Mouse (Mus musculus) neutrophil, adult 59 days (primary cell): ENCODE results near the gene Gm13088. TPM values are rescaled to one million over a fixed set of nuclear protein-coding genes. Genes with fewer than 3 reads are reported as not detected.

ENCODE experiments used
- total RNA-seq, 2 experiments: library from RNA; stranded (reverse); gene quantifications; 1 replicate in 1 of 2; 2 replicates in 1 of 2; pipeline ENCODE4 v1.2.4; 2023

Gm13088 gene
- not detected for total RNA-seq

DNA sequence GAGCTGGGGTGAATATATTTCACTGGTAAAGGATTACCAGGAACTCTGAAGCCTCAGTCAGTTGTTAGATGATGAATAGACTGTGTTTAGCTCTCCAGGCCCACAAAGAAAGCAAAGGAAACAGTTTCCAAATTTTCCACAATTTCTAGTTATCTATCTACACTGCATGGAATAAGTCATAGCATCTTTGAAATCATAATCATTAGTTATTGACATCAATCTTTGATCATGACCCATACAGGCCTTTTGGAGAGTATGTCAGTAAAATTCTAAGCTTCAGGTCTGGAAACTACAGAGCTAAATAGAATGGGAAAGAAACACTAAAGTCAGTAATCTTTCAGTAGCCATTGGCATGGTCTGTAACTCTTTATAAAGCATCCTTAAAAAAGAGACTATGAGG, at the start of gene Gm13088:
Gene Gm13088 (minus strand): TSS at position 101 of the 400 bp plus-strand sequence.

GRCm38 (mm10) chr4:143702611-143703010, 45.6 kb upstream of the Gm13088 start, which contains the start of gene Gm13089:
Gm13089 (minus strand) TSS chr4:143702711.

DNA sequence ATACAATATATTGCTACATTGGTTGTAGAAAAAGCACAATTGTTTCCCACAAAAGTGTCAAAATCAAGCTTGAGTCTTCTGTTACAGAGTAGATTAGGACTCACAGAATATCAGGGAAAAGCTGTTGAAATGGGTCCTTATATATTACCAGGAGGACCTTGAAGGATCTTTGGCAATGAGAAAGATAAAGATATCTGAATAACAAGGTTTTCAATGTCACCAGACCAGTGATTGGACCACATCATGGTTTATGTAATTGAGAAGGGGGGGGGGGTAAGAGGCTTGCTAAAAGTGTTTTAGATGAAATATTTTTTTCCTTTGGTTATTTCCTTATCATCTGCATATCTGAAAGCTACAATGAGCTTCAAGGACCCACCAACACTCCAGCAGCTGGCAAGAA, 42.3 kb downstream of the Gm13088 start, which contains the start of gene Gm13083:
Gene Gm13083 (plus strand): TSS at position 301 of the 400 bp plus-strand sequence.

Other genes starting within 250 kb of the Gm13088 start
- gene Pramef8, start 244.8 kb downstream of the Gm13088 start, total RNA-seq, result 10 to 100 TPM; 33.4 to 41.3 TPM
- not detected for gene Oog4, start 206.9 kb downstream of the Gm13088 start, total RNA-seq
- not detected for gene Gm13043, start 145.9 kb downstream of the Gm13088 start, total RNA-seq
- gene Gm13040, start 121.3 kb downstream of the Gm13088 start, total RNA-seq, result not detected
- not detected for gene BC080695, start 105.5 kb downstream of the Gm13088 start, total RNA-seq
- gene Gm13057, start 105.5 kb downstream of the Gm13088 start, total RNA-seq, result not detected
- gene Gm13083, start 42.2 kb downstream of the Gm13088 start, total RNA-seq, result not detected
- gene Gm13089, start 45.5 kb upstream of the Gm13088 start, total RNA-seq, result not detected
- not detected for gene Gm13078, start 62.2 kb upstream of the Gm13088 start, total RNA-seq
- not detected for gene Gm13023, start 132.1 kb upstream of the Gm13088 start, total RNA-seq
- gene Gm13084, start 158.8 kb upstream of the Gm13088 start, total RNA-seq, result not detected
- not detected for gene Gm13103, start 189.3 kb upstream of the Gm13088 start, total RNA-seq
- gene Pramef6, start 243.1 kb upstream of the Gm13088 start, total RNA-seq, result not detected